Mouse (Mus musculus) ES-Bruce4 (cell line): Measurements from ENCODE around the gene Hebp1. TPM values are rescaled to one million over a fixed set of nuclear protein-coding genes. Genes with fewer than 3 reads are reported as not detected.

Experiments
- H3K27ac ChIP-seq: 2 replicates; pipeline ENCODE4 v1.5.1; 2012; ENCODE audit warnings: low read length, inconsistent platforms; ENCODE audit not compliant: insufficient read depth
- H3K27me3 ChIP-seq: 2 replicates; pipeline ENCODE4 v1.6.1; 2012; ENCODE audit warnings: mild to moderate bottlenecking, low read length, inconsistent platforms; ENCODE audit not compliant: control insufficient read depth, poor library complexity, insufficient read depth, severe bottlenecking
- H3K36me3 ChIP-seq: 2 replicates; pipeline ENCODE4 v1.6.1; 2012; ENCODE audit warnings: inconsistent platforms, mild to moderate bottlenecking, low read length, moderate library complexity; ENCODE audit not compliant: control insufficient read depth, poor library complexity, insufficient read depth, severe bottlenecking
- H3K4me1 ChIP-seq: one replicate; pipeline ENCODE4 v1.8.1; 2011; ENCODE audit warnings: low read length; ENCODE audit not compliant: control insufficient read depth, insufficient read depth
- H3K4me3 ChIP-seq: 2 replicates; pipeline ENCODE4 v1.5.1; 2011; ENCODE audit warnings: low read depth, mild to moderate bottlenecking, low read length
- H3K9ac ChIP-seq: 2 replicates; pipeline ENCODE4 v1.6.1; 2012; ENCODE audit warnings: low read depth, mild to moderate bottlenecking, inconsistent platforms; ENCODE audit not compliant: poor library complexity, severe bottlenecking
- H3K9me3 ChIP-seq: replicated peaks from 2 replicates; pipeline ENCODE4 v1.6.1; 2012; ENCODE audit warnings: mild to moderate bottlenecking, low read length, inconsistent platforms; ENCODE audit not compliant: control insufficient read depth, poor library complexity, insufficient read depth, severe bottlenecking
- CTCF ChIP-seq: IDR thresholded peaks from one replicate; pipeline ENCODE4 v1.8.1; 2011; ENCODE audit warnings: low read depth, low read length
- EP300 ChIP-seq: IDR thresholded peaks from 2 replicates; pipeline ENCODE4 v1.6.1; 2011; ENCODE audit warnings: low read depth, low read length; ENCODE audit not compliant: insufficient read depth
- POLR2A ChIP-seq: IDR thresholded peaks from one replicate; pipeline ENCODE4 v1.8.1; 2011; ENCODE audit warnings: low read length; ENCODE audit not compliant: insufficient read depth
- polyA plus RNA-seq: library from polyadenylated mRNA; stranded (reverse); fragments of >200 nt; gene quantifications from 2 replicates; pipeline ENCODE4 v1.2.4, GENCODE M21; 2011; ENCODE audit warnings: low read depth; ENCODE audit not compliant: missing spikeins, insufficient read depth, insufficient read length

The Hebp1 gene
- polyA plus RNA-seq, 1 experiment = 13.5 TPM

GRCm38 (mm10) chr6:135193733-135194132, 4.1 kb downstream of the Hebp1 start:
- Histone ChIP-seq H3K36me3 (no peaks in the 10 kb centered on the region), H3K27ac (no peak overlapping the region), H3K9me3 (no peaks in the 10 kb centered on the region), H3K27me3 (no peaks in the 10 kb centered on the region), H3K4me3 (no peak overlapping the region), H3K9ac (no peak overlapping the region), H3K4me1 (peaks cover 2% of the 10 kb centered on the region)
- TF ChIP-seq POLR2A (no peak), EP300 (0 out of 2 replicates have a peak, but pooled peaks have one; percentile 9)

GRCm38 (mm10) chr6:135192993-135193392, 4.8 kb downstream of the Hebp1 start:
- Histone ChIP-seq H3K4me1 (peaks cover 2% of the 10 kb centered on the region), H3K27ac (no peak overlapping the region), H3K9ac (no peak overlapping the region), H3K4me3 (no peak overlapping the region), H3K9me3 (no peaks in the 10 kb centered on the region), H3K27me3 (no peaks in the 10 kb centered on the region), H3K36me3 (no peaks in the 10 kb centered on the region)
- TF ChIP-seq EP300 (no peak), POLR2A (no peak), CTCF (no peak)

GRCm38 (mm10) chr6:135191906-135192305, 5.9 kb downstream of the Hebp1 start:
- Histone ChIP-seq H3K36me3 (no peaks in the 10 kb centered on the region), H3K27me3 (no peaks in the 10 kb centered on the region), H3K4me1 (peaks cover 2% of the 10 kb centered on the region), H3K27ac (no peak overlapping the region), H3K9ac (no peak overlapping the region), H3K9me3 (no peaks in the 10 kb centered on the region), H3K4me3 (no peak overlapping the region)
- TF ChIP-seq POLR2A = no peak

GRCm38 (mm10) chr6:135190122-135190521, 7.7 kb downstream of the Hebp1 start:
- H3K9ac ChIP-seq = no peak overlapping the region
- H3K4me1 ChIP-seq = peaks cover 2% of the 10 kb centered on the region
- H3K27ac ChIP-seq = no peak overlapping the region
- no peak overlapping the region for H3K4me3 ChIP-seq
- TF ChIP-seq CTCF (no peak), EP300 (no peak), POLR2A (no peak)
- no peaks in the 10 kb centered on the region for H3K9me3 ChIP-seq
- H3K27me3 ChIP-seq = no peaks in the 10 kb centered on the region
- H3K36me3 ChIP-seq = no peaks in the 10 kb centered on the region

GRCm38 (mm10) chr6:135188629-135189028, 9.2 kb downstream of the Hebp1 start:
- Histone ChIP-seq H3K27ac (no peak overlapping the region), H3K36me3 (no peaks in the 10 kb centered on the region), H3K9me3 (no peaks in the 10 kb centered on the region)

GRCm38 (mm10) chr6:135187076-135187917, 10.5 kb downstream of the Hebp1 start:
- no peak for TF ChIP-seq CTCF
- TF ChIP-seq POLR2A = no peak
- TF ChIP-seq EP300 = no peak
- peaks cover 2% of the 10 kb centered on the region for H3K4me1 ChIP-seq
- no peaks in the 10 kb centered on the region for H3K9me3 ChIP-seq
- H3K27ac ChIP-seq = no peak overlapping the region
- no peak overlapping the region for H3K9ac ChIP-seq
- H3K36me3 ChIP-seq = no peaks in the 10 kb centered on the region
- H3K4me3 ChIP-seq = no peak overlapping the region
- no peaks in the 10 kb centered on the region for H3K27me3 ChIP-seq

More at GRCm38 (mm10) chr6:135188629-135189028, 9.2 kb downstream of the Hebp1 start:
- Histone ChIP-seq H3K9ac (no peak overlapping the region), H3K4me3 (no peak overlapping the region), H3K27me3 (no peaks in the 10 kb centered on the region), H3K4me1 (peaks cover 2% of the 10 kb centered on the region)
- TF ChIP-seq CTCF = no peak
- no peak for TF ChIP-seq EP300
